Mouse (Mus musculus) cerebellum, postnatal 14 days (tissue): ENCODE data around the gene Carhsp1.

Source experiments
- DNase-seq, 2 experiments: peaks; one replicate each; pipeline ENCODE4 v3.0.0; 2021; ENCODE audit warnings: mixed read lengths in 2 of 2

Gene Carhsp1

DNA sequence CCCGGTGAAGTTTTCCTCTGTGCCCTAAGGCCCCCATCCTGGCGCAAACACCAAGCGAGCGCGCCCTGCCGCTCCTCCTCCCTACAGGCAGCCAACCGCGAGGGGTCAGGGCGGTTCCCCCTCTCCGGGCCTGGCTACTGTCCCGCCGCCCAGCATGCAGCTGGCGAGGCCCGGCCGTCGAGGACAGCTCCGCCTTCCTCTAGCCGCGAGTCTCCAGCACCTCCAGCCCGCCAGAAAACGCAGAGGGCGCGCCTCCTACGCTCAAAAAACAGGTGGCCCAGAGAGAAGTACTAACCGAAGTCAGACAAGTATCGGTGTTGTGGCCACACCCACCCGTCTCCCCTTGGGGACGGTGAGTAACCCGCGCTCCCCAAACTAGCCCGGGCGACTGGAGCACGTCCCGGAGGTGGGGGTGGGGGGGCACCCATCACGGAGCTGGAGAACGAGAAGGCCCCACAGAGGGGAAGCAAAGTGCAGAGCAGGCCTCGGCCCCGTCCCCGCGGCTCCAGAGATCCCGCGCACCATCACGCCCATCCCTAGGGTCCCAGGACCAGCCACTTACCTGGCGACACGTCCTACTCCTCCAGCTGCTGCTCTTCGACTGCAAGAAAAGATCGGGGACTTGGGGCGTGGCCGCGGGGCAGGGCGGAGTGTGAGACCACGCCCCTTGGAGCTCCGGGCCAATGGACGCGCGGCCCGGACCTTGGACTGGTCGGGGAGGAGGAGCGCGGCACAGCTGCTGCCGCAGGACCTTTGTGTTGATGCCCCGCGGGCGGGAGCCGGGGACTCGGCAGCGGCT is at the start of gene Carhsp1:
Gene Carhsp1, minus strand, starts transcription at position 605 of the 799 bp plus-strand sequence.
- peak; percentile 88 for DNase-seq

DNA sequence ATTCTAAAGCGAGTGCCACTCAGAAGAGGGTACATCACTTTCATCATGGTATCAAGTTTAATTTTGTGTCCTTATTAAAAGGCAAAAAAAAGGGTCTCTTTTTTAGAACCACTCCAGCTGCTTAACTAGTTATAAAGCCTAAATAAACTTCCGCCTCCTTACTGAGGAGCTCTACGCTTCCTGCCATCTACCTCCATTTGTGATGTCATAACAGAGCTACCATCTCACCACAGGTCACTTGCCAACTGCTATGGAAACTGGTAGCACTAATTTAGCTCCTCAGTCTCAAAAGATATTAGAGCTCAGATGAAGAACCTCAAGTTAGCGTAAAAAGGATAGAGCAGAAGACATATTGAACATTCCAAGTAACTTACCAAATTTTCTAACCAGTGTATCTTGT is 48.5 kb upstream of the Carhsp1 start:
- DNase-seq: no peak

DNA sequence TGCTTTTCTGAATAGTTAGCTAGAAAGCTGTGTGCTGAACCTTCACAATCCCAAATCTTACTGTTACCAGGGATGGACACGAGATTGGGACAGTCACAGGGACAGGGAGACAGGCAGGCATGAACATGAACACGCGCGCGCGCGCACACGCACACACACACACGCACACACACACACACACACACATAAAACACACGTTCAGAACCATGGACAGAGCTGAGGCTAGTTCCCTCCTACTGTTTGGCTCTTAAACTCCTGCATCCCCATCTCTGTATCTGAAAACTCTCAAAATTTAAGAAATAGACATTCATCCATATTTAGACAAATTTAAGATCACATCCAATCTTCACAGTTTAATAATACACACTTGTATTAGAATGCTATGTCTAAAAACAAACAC is 45.8 kb upstream of the Carhsp1 start:
- DNase-seq: no peak

DNA sequence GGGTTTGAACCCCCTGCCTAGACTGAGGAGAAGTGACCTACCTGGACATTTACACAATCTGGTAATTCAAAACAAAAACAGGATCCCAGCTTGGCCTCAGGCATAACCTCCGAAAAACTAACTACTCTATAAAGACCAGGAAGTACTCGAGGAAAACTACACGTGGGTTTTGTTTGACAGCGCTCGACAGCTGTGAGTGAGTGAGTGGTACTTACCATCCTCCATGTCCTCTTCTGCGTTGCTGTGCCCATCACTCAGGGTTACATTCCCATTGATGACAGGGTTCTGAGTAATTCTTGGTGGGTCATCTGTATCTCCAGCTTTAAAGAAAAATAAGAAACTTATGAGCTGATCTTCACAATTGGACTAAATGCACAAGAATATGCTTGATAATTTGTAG is 44.3 kb upstream of the Carhsp1 start:
- DNase-seq: no peak

DNA sequence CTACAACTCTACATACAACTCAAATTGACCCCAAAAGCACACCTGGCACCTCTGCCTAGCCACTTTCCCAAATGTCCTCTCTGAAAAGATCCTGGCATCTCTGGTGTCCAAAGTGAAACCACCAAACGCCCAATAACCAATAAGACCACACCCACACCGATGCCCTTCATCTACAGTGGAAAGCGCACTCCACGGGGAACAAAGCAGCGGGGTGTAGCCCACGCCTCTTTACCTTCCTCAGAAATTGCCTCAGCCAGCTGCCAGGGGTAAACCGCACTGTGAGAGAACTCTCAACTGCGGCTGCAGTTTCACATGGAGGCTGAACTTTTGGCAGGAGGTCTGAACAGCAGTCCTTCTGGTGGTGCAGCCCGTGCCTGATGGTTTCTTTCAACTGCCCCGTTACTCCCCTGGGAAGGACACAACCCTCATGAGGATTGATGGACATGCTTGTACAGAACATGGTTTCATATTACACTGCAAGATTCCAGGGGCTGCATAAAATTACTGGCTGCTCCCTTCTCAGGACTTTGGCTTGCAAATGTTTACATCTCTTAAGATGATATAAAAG is 43.6 kb upstream of the Carhsp1 start:
- DNase-seq: no peak

DNA sequence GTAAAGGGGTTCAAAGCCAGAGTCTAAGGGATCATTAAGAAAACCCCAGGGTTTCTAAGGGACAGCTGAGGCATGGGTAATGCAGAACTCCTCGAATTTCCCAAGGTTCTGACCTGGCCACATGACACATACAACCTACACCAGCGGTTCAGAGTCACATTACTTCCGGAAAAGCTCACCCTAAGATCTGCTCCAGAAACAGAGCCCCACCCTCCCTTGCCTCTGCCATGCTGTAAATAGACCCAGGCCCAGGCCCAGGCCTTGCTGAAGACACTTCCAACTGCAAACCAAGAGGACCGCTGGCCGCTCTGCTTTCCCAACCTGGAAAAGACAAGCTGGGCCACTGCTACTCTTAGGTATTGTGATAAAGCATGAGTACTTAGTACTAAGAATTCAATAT is 42.9 kb upstream of the Carhsp1 start:
- no peak for DNase-seq

DNA sequence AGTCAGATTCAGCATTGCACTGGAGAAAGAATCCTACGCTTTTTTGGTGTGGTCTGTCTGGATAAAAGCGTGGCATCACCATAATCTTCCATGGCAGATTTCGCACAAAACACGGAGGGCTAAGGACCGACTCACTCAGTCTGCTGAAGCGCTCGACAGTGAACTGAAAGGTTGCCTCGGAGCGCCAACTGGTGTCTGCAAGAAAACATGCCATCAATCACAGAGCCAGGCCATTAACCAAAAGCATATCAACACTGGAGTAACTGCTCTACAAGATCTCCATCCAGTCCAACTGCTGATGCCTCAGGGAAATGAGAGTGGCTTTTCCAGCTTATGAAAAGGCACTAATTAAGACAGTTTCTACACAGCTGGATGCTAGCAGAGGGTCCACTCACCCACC is 40.0 kb upstream of the Carhsp1 start:
- peak; percentile 33 to 41 for DNase-seq

DNA sequence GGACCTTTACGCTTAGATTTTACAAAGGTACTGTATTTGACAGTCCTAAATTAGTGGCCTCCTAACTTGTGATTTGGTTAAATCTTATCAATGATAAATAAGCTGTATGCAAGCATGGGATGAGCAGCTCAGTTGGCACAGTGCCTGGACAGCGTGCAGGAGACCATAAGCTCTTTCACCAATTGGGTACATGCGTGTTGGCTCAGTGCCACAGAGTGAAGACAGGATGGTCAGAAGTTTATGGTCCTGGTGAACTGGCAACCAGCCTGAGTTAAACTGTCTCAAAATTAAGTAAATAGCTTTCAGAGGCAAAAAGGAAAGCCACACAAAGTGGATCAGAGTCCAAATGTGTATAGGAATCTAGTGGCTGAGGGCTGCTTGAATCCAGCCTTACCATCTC is 28.6 kb upstream of the Carhsp1 start:
- DNase-seq: peak; percentile 37 to 57

DNA sequence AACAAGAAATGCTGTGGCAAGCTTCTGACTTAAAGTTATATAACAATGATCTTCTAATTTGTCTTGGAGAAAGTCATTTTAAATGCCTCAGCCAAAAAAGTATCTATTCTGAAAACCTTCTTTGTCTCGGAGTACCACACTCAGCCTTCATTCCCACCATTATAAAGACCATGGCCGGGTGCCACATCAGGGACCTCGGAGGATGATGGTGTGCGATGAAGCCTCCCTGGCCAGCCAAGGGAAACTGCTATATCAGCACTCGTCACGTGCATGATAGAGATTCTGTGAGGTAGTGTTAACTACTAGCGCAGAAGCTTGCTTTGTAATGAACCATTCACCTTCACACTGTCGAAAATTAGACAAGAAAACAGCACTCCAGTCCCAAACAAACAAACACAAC is 27.6 kb upstream of the Carhsp1 start:
- no peak for DNase-seq

DNA sequence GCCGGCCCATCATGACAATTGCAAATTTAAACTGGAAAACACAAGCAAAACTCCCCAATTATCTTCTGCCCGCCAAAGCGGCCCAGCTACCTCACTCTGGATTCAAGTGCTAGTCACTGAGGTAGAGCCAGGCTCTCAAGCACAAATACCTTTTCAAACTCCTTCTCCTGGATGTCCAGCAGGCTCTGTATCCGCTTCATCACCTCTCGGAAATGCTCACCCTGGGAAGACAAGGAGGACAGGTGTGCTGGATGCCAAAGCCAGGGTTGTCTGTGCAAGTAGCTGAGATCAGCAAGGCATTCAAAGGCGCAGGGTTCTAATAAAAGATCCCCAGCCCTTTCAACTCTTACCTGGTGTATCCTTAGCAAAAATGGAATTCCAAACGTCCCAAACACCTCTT is 19.3 kb upstream of the Carhsp1 start:
- DNase-seq: peak in 1 of 2 experiments; percentile 71

DNA sequence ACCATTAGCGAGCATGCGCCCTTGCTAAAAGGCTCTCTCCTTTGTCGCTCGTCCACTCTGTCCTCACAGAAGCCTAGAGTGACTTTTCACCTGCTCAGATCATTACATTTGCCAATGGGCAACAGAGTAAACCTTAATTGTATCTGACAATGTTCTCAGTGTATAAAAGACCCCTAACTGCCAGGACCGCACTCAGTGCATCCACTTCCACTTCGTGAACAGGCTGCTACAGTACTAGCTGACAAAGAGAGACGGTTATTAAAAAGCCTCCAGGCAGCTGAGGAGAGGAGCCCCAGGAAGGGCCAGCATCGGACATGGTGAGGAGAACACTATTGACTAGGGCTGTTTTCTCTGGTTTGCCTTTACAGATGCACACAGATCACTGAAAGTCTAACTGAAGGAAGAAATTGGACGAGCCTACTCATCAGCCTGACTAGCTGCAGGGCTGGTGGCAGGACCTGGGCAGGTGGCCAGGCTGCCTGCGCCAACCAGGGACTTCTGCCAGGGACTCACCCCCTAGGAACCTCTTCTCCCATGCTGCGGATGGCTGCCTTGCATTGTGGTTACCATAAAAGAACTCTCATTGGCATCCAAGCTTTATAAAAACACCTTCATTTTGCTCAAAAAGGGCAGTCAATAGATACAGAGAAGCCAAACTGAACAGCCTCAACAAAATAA is 18.2 kb upstream of the Carhsp1 start:
- DNase-seq: peak; percentile 95 to 98

DNA sequence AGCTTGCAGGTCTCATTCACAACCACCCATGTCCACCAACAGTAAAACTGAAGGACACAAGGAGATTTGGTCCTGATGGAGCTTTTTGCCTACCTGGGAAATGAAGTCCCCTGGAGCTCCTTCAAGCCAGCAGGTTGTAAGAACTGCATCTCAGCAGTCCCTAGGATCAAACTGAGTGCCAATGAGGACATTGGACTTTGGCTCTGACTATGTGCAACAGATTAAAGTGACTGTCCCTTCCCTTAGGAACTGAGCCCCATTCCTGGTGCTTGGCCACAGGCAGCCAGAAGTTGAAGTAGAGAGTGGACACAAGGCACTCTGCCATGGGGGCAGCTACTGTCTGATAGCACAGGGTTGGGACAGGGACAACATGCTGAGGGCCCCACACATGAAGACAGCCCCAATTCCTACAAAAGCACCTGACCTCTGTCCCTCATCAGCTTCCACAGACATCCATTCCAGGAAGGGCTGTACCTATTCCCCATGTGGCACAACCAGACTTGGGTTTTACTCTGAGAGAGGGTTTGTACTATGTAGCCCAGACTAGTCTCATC is 15.7 kb upstream of the Carhsp1 start:
- DNase-seq: no peak

DNA sequence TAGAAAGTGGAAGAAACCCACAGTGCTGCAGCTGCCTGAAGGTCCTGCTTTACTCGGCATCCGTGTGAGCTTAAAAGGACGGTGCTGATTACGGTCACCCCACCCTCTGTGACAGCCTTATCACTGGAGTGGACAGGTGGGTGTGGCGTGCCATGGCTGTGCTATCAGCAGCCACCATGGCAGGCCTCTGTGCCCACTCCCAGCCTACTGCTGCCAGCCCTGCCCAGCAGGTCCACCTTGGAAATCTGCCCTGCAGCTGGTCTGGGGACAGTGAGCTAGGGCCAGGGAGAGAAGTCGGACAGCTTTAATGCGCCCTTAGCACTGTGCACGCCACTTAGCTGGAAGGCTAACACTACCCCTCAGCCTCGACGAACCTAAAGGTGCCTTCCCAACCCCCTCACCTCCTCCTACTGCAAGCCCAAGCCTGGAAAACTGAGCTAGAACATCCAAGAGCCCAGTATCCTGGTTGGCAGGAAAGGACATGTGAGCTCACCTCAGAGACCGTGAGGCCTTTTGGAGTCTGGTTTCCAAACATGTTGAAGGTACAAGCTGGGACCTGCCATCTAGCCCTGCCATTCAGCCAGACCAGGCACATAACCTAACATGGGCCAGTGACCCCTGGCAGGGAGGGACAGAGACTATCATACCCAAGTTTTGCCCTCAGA is 15.0 kb upstream of the Carhsp1 start:
- DNase-seq: peak; percentile 68 to 75

DNA sequence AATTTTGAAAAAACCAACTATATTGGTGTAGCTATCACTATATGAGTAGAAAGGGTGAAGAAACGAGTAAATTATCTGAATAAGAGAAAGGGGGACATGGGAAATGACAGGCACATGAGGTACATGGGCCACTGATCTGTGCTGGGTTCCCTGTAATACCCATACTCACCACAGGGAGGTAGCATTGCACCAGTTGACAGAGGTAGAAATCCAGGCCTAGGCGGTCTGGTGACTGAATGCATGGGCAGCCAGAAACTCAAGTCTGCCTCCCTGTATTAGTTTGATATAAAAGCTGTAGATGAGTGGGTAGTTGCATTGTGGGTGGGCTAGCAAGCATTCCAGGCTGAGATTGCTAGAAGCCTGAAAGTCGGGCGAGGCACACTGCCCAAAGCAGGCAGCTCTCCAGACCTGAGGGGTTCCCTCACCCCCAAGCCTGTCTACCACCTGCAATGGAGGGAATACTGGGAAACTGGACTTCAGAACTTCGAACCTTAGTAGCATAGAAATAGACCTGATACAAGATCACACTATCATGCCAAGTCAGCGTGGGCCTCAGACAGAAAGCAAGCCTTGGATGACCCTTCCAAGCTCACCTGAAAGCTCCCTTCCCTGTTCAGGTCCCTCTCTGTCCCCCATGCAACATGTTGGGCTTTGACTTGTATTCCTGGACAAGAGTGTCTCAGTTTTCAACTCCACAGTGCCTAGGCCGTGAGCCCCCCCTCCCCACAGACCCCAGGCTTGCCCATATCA is 14.3 kb upstream of the Carhsp1 start:
- DNase-seq: peak; percentile 88 to 92

DNA sequence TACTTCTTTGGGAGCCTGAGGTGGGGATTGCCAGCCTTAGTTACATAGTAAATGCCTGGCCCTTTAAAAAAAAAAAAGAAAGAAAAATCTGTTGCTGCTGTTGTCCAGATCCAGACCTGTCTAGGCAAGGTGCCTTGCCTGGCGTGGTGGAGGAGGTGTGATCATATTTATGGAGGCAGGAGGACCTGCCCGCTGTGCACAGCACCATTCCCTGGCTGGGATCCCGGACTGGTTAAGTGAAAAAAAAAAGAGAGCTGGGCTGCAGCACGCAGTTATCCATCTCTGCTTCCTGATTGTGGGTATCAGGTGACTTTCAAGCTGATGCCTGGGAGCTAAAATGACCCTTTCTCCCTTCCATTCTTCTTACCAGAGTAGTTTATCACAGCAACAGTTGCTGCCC is 13.1 kb upstream of the Carhsp1 start:
- DNase-seq: peak; percentile 85 to 87

DNA sequence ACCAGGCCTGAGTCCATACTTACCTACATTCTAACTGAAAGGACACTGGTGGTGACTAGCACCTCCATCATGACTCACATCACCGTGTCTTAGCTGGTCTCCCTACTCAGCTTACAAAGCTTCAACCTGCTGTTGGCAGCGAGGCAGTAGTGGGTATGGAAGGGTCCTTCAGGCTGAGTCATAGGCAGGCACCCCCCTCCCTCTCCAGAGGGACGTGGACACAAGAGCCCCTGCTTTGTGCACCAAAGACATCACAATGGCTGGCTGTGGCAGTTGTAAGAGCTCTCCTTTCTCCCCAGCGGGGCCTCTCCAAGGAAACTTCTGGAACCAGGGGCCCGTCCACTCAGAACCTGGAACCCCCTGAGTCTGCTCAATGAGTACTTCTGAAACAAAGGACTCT is 8.5 kb upstream of the Carhsp1 start, which contains the start of gene Gm5767:
Gene Gm5767, plus strand, starts transcription at position 301 of the 400 bp plus-strand sequence.
- no peak for DNase-seq

DNA sequence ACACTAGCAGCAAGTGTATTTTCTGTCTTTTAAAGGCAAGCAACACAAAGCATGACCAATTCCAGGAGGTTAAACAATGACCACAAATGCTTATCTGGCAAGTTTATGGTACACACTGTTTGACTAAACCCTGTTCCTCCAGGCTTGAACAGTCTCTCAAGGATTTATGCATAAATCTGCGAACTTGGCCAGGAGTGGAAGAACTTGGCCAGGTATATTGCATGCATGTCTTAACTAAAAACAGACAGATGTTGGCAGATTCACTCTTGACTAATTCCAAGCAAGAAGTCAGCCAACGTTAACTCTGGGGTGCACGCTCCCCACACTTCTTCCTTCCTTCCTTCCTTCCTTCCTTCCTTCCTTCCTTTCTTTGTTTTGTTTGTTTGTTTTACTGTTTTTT is 7.8 kb upstream of the Carhsp1 start:
- DNase-seq: no peak

DNA sequence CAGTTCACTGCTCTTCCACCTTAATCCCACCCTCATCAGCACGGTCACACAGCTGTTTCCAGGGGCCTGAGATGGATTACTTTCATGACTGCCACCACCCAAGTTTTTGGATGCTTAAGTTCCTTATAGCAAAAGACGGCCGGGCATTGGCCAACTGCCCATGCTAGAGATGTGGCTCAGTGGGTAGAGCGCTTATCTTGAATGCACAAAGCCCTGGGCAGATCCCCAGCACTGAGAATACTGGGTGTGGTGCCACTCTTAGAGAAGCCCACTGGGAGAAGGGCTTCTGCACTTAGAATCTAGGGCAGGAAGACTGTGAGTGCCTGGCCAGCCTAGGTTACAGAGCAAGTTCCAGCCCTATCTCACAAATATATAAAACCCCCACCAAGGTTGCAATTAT is 6.7 kb upstream of the Carhsp1 start:
- DNase-seq: no peak

DNA sequence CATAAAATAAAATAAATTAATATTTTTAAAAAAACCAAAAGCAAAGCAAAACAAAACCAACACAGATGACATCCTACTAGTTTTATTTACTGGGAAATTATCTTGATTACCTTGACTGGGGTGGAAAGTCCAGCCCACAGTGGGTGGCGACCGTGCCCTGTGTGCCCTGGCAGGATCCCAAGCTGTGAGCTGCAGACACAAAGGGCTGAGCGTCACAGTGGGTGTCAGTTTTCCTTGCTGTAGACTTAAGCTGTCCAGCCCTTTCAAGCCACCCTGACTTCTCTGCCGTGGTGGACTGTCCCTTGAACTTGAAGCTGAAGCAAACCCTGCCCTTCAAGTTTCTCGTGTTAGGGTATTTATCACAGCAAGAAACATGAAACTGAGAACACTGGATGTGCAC is 6.1 kb upstream of the Carhsp1 start:
- DNase-seq: no peak

DNA sequence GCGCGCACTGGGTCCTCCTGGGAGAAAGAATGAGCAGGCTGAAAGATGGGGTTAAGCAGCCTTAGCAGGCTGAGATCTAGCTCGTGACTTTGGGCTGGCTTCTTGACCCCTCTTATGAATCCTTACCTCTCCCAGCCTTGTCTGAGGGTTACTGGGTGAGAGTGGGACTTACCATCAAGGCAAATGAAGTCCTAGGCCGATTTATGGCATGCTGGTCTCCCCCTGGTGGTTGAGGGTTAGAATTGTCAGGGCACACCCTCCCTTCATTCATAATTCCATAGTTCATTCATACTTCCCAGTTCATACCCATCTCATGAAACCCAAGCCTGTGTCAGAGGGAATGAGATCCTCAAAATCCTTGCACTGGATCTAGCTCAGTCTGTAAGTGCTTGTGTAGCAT is 4.8 kb upstream of the Carhsp1 start:
- DNase-seq: peak; percentile 73 to 78

DNA sequence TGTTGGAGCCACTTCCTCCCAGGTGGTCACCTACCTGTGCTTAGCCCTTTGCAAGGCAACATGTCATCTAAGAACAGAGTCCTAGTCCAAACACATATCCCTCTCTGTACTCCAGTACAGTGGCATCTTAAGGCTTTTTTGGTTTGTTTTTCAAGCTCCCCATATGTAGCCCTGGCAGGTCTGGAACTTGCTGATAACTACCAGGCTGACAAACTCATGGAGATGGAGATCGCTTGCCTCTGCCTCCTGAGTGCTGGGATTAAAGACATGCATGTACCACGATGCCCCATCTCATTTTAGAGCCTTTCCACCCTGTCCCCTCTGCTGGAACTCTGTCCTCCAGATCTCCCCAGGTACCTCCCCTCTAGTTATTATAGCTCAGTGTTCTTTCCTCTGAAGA is 4.3 kb upstream of the Carhsp1 start:
- no peak for DNase-seq

DNA sequence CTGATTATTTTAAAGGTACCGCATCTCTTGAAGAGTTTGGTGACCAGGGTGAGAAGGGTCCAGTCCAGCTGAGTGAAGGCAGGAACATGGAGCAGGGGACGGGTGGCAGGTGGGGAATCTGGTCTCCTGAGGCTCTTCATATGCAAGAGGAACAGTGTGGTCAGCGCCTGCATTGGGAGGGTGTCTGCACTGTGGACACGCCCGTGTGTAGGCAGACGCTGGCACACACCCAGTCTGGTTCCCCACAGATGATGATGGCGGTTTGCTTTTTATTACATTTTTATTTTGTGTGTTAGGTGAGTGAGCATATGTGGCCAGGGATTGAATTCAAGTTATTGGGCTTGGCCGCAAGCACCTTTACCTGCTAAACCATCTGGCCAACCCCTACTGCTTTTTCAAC is 3.6 kb upstream of the Carhsp1 start:
- no peak for DNase-seq
